Mouse (Mus musculus) layer of hippocampus, adult 9-11 months (tissue): ENCODE data around the gene Grhpr.
"Not testable (repeated sequence)": the region's sequence is repeated elsewhere in the genome, so short reads cannot be mapped to it uniquely, and the experiment has no call there.

Experiments
- DNase-seq: peaks from one replicate; pipeline ENCODE4 v3.0.0; 2022

Grhpr gene

DNA sequence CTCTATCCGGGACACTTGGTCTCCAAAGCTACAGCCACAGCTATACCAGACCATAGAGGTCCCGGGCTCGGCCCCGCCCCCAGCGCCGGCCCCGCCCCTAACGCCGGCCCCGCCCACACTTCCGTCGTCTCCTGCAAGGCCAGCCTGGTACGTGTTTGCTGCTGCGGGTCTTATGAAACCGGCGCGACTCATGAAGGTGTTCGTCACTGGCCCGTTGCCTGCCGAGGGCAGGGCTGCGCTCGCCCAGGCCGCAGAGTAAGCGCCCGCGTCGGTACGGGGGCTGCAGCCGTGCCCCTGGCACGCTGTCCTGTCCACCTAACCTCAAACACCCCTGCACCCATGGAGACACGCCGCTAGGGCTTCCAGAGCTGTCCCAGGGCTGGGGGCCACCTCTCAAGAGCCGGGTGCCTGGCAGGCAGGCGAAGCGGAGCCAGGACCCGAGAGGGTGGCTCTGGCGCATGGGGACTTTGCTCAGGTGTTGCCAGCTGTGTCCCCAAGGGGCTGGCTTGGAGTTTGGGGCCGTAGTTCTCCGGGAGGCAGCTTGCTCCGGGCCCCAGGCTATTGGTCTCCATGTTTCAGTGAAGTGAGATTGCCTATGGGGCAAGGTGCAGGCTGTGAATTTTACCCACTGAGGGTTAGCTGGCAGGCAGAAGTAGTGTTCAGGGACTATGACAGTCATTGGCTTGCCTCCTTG lies at the start of gene Grhpr:
Gene Grhpr, plus strand, starts transcription at position 116 of the 694 bp plus-strand sequence.
- peak; percentile 74 for DNase-seq

DNA sequence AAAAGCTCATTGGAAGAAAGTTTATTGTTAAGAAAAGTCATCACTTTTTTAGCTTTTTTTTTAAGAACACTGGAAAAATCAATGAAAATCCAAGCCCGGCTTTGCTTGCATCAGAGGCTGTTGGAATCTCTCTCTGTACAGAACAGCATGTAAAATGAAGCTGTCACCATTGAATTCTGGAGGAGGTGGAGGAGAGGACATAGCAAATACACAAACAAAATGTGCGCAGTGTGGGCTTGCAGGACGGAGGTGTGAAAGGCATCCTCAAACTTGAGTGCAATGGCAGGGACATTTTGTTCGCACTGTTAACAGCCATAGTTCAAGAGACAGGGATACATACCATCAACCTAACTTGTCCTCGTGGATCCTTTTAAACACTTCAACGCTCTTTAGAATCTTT lies 49.5 kb upstream of the Grhpr start:
- DNase-seq = peak; percentile 40

DNA sequence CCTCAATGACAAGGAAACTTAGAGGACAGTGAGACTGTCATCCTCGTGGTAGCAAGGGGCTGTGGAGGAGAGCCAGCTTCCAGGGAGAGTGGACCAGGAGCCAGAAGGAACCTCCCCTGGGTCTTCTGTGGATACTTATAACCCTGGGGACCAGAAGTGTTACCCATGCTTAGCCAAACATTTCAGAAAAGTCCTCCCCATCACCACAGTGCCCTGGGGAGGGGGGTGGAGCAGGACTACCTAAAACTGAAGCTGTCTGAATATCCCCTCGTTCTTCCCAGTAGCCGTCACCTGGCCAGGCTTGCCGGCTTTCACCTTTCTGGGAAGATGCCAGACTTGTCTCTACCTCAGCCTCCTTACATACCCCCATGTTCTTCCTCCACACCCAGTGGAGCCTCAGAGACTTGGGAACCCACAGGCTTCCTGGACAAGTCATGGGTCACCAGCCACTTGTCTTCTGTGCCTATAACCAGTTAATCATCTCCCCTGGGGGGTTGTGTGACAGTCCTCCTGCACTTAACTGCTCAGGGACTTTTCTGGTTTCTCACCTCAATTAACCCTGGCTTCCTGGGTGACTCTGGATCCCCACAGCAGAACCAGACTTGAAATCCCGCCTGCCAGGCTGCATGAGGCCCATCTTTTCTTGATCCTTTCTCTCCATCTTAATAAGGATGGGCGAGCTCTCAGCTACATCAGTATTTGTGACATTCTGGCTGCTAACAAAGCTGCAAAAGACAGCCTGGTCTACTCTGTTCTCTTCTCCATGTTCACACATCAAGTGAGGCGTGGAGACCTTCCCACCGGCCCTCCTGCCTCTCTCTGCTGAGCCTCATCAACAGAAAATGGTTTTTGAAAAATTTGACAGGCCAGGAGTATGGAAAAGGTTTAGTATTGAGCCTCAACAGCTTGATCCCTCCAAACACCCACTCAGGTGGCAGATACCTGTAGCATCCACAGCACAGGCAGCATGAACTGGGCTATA lies 42.5 kb upstream of the Grhpr start:
- no peak for DNase-seq

DNA sequence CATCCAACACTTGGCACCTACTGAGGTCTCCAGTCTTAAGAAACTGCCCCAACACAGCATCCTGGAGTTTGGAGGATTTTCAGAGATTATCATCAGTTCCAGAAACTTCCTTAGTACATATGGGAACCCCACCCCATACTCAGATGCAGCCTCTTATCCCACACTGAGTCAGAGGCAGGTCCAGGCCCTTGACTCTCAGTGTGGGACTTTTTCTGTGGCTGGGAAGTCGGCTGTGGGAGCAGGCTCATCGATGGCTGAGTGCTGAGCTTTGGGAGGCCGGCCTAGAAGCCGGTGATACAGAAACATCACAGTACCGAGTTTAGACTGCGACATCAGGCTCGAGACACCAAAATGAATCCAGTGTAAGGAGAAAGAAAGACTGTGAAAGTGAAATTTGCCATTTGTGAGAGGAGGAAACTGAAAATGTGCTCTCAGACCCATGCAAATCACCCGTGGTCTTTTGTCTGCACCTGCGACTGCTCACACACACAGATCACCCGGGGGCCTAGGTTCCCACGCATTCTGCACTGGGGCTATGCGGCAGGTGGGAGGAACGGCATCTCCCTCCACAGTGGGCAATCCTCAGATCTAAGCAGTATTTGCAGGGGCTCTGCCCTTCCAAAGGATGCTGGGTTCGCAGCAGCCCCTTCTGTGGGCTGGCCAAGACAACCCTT lies 41.5 kb upstream of the Grhpr start:
- DNase-seq = no peak

DNA sequence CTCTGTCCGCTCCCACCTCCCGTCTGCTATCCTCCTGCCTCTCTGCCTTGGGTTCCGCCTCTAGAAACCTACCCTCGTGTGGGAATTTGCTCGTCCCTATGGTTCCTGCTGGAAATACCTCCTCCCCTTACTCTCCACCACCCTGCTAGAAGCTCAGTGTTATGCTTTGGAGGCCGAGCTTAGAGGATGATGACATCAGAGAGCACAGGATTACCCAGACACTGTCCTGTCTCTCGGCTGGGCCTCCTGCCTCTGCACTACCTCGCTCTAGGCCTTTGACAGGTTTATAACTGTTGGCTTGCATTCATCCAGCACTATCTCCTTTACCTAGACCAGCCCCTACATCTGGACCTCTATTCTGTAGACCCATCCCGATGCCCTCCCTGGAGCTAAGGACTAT lies 40.9 kb upstream of the Grhpr start:
- DNase-seq = no peak

DNA sequence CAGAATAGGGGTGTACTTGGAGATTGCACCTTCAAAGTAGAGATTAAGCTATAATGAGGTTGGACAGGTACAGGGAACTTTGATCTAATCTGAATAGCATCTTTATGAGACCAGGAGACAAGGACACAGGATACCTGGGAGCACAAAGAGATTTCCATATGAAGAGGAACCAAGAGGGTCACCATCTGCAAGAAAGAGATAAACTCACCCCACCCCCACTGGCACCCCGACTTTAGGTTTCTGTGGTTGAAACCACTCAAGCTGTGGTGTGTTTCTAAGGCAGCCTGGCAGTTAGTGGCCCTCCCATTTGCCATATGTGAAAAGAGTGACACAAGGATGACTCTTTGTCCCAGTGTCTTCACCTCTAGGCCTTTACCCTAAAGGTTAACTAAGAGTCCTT lies 39.0 kb upstream of the Grhpr start:
- DNase-seq = no peak

DNA sequence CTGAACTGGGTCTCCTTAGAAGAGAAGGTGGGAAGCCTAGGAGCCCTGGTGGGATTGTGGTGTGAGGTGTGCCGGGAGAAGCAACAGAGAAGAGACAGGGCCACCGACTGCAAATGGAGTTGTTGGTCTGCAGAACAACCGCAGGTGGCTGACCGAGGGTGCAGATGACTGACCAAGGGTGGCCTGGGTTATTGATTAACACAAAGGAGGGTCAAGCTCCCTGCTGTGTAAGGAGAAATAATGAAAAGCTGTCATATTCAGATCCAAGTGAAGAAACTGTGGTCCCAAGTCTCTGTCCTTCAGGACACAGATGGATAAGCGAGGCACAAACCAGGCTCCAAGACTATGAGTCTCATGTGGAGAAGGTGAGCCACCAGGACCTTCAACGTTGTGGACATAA lies 37.7 kb upstream of the Grhpr start:
- DNase-seq = no peak

DNA sequence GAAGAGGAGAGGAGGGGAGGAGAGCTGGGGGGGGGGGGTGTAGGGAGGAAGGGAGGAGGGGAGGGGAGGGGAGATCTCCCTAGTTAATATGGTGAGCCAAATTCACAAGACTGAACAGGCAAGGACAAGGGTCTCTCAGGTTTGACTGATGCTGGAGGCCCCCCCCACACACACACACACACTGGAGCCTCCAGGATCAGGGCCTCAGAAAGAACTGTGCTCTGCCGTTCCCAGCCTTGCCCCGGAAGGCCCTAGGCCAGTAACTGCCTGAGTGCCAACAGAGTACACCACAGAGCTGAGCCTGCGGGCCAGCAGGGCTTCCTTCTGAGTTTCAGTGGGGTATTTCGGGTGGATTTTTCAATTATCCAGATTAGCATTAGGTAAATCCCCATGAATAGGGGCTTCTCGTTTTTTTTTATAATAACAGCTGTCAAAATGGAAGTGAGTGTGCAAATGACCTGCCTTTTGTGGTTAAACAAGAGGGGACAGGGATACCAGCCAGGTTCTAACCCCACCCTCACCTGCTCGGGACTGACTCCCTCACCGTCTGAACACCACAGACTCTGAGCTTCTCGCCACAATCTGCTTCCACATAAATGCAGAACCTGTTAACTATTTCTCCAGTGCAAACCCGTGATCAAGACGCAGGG lies 36.6 kb upstream of the Grhpr start:
- DNase-seq = no peak

DNA sequence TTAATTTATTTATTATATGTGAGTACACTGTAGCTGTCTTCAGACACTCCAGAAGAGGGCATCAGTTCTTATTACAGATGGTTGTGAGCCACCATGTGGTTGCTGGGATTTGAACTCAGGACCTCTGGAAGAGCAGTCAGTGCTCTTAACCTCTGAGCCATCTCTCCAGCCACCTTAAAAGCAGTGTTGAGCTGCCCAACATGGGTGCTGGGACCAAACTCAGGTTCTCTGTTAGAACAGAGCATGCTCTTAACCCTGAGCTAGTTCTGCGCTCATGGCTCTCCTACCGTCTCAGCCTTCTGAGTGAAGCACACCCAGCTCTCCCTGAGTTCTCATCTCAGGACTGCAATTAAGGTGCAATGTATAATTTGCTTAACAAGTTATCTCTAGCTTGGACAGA lies 35.1 kb upstream of the Grhpr start:
- DNase-seq = not testable (repeated sequence)

DNA sequence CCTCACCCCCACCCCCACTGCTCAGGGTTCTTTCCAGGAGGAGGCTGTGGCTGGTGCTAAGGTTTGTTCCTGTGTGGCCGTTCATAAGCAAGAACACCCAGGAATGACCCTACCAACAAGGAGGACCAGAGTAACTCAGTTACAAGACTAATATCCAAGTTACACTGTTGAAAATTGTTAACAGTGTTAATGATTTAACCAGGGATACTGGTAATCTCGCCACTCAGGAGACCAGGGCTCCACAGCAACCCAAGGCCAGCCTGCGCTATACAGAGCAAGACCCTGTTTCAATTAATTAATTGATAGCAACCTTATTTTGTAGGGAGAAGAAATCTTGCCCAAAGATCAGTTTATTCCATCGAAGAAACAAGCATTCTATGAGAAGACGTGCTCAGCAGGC lies 33.7 kb upstream of the Grhpr start:
- no peak for DNase-seq

DNA sequence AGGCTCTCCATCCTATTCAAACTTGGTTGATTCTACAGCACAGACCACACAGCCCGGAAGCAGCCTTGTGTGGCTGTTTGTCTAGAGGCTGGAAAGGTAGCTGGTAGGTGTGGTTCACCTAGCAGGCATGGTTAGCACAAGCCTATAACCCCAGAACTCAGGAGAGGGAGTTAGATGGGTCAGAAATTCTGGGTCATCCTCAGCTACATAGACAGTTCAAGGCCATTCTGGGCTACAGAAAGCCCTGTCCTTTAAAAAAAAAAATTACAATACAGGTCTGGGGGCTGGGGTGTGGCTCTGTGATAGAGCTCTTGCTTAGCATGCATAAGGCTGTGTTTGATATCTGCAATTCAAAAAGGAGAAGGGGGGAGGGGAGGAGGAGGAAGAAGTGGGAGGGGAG lies 32.9 kb upstream of the Grhpr start:
- no peak for DNase-seq

DNA sequence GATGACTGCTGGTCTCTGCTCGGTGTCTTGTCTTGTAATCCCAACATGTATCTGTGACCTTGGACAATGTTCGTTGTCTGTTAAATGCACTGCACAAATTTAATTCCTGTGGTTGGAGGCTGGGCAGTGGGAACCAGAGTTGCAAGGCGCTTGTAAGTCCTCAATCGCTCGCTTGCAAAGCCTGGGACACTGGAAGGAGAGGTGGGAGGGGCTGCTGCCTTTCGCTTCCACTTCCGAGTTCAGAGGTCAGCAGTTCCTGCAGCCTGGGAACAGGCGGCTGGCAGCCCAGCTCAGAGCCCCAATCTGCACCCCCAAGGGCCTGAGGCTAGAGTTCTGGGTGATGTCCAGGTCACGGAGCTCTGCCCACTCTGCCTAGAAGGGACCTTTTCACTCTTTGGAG lies 28.2 kb upstream of the Grhpr start:
- DNase-seq = no peak

DNA sequence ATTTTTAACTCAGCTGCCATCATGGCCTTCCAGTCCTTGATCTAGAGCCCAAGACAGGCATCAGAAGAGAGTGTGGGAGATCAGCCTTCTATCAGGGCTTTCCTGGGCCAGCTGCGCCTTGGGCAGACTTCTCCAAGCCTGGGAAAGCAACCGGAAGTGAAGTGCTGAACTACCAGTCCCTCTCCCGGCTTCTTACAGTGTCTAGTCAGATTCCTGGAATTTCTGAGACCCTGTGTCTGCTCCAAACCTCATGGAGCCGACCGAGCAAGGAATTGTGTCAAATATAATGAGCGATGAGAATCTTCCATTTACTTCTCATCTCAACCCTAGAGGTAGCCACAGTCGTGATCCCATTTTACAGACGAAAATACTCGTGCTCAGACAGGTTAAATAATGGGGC lies 22.4 kb upstream of the Grhpr start:
- no peak for DNase-seq

DNA sequence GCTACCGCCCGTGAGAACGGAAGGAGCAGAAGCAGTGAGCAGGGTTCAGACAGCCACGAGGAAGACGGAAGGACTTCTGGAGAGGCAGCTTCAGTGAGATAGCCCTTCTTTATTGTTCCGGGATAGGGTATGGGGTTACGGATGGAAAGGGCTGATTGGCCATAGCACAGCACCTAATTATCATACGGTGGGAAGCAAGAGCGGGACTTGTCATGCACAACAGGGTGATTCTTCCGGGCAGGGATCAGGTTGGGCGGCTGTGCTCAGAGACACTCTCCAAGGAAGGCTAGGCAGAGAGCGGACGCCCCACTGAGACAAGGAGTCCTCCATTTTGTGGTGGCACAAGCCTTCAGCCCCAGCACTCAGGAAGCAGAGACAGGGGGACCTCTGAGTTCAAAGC lies 22.0 kb upstream of the Grhpr start:
- DNase-seq = no peak

DNA sequence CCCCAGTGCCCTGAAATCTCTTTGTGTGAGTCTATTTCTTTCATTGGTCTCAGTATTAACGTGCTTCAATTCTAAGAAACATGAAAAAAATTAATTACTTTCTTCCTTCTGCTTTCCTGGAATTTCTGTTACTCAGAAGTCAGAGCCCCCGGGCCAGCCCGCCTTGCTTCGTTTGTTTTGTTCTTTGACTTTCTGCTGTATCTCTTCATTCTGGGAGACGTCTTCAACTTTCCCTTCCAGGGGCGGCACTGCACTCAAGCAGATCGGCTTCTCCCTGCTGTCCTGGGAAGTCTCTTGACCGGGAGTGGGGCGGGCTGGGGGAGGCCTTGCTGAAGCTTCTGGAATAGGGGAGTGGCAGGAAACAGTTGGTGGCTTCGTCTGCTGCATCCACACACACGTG lies 18.0 kb upstream of the Grhpr start:
- DNase-seq = no peak

DNA sequence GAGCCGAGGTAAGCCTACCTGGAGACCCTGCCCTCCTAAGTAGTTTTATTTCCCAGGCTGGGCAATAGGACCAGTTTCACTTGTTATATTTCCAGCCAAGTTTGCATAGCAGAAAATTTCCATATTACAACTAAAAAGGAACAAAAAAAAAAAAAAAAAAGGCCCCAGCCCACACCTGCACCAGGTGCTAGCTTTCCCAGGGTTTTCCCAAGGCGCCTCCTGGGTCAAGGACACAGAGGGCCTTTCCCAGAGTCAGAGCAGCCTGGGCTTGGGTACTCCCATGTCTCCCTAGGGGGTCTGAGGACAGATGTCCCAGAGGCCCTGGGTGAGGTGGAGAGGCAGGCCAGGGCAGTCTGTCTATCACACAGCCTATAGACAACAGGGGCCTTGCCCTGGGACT lies 16.0 kb upstream of the Grhpr start:
- no peak for DNase-seq

DNA sequence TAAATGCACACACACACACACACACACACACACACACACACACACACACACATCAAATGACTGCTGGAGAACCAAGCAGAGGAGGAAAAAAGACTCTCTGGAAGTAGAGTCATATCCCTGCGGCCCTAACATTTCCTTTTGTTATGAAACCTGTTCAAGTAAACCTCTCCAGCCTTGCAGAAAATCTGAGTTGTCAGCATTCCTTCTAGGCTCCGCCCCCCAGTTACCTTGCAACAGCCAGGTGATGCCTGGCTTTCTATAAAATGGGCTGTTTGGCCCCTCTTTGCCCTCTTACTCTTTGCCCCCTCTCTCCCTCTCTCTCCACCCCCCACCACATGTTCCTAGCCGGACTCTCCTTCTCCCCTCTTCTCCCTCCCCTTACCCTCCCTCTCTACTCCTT lies 15.5 kb upstream of the Grhpr start:
- no peak for DNase-seq

DNA sequence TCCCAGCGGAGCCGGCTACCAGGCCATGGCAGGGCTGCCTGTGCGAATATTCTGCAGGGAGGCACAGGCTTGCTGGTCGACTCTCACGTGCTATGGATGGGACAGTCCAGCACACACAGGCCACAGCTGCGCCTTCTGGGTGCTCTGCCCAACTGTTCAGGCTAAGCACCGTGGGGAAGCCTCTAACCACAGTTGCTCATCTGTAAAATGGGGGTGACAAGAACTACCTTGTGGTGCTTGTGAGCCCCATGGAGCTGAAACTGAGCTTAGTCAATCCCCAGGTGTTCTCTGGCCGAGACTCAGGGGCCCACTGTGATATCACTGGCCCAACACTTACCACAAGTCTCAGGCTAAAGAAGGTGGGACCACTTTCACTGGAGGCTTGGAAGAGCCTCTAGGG lies 13.8 kb upstream of the Grhpr start:
- no peak for DNase-seq

DNA sequence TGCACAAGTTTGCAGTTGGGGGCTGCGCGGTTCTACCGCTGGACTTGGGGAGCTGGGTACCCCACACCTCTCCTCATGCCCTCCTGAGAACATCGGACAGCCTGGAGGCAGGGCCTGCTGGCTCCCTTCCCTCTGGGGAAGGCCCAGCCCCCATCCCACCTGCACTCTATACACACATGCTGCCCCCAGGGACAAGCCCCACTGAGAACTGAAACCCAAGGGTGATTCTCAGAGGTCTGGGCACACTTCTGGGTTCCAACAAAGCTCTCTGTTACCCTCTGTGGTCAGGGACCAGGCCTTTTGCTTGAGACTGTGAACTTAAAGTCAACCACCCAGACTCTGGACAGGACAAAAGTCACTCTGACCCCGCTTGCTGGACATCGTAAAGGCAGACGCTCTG lies 11.1 kb upstream of the Grhpr start:
- no peak for DNase-seq

DNA sequence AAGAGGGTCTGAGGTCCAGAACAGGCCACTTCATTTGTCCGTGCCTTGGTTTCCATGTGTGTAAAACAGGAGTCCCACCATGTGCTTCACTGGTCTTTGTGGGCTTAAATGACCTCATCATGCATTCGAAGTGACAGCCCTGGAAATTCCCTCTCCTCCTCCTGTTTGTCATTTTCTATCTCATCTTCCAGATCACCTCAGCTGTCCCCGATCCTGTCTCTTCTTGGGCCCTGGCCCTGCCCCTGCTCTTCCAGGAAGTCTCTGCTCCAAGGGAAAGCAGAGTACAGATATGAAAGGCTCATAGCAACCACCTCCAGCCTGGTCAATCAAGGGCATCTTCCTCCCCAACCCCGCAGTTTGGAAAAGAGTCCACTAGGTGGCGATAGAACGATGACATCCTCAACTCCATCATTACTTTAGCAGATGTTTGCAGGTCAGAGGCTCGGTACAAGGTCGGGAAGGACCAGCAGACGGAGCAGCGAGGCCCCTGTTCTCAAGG lies 10.5 kb upstream of the Grhpr start:
- DNase-seq = no peak

DNA sequence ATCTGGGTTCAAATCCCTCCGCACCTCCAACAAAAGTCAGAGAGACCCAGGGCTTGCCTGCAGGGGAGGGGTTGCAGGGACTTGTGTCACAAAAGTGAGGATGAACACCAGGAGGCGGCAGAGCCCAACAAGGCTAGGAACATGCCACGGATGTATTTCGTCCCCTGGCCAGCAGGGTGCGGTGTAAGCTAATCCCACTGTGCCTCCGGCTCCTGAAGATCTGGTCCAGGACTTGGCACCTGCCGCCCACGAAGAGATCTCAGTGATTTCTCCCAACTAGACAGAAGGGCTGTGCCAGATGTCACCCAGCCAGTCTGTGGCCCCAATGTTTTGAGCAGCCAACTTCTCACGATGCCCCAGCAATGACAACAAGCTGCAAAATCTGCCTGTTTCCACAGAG lies 7.7 kb upstream of the Grhpr start:
- peak; percentile 95 for DNase-seq

DNA sequence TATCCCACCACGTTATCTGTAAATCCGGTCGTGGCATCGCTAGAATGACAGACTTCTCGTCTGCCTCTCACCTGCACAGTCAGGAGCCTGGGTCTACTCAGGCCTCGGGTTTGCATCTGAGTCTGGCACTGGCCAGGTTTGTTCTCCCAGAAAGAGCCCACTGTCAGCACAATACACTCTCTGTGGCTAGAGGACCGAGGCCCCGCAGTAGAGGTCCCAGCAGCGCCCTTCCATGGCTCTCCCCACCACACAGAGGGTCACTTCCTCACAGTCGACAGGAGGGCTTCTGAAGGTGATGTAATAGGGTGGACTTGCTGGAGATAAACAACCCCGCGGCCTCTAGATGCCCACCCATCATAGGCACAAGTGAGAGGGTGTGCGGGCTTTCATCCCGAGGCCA lies 7.3 kb upstream of the Grhpr start:
- no peak for DNase-seq

DNA sequence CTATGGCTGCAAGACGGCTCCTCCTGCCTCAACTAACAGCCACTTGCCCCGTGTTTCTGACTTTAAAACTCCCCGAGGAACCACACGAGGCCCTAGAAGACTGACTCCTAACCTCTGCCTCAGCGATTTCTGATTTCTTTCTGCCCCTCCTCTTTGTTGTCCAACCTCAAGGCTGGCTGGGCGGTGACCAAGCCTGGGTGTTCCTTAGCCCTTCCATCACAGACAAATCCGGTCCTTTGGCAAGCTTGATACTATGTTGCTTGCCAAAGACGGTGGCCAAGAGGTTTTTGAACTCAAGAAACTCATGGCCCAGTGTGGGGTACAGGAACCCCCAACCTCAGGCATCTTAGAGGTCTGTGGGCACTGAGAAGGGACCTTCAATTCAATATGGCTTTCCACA lies 6.9 kb upstream of the Grhpr start:
- no peak for DNase-seq
